Mouse (Mus musculus): ENCODE data around the gene Mtif3. TPM values are rescaled to one million over a fixed set of nuclear protein-coding genes. Genes with fewer than 3 reads are reported as not detected.

Mtif3 gene
- 10 to 100 TPM; 18.5 to 20.1 TPM for total RNA-seq (2023)

DNA sequence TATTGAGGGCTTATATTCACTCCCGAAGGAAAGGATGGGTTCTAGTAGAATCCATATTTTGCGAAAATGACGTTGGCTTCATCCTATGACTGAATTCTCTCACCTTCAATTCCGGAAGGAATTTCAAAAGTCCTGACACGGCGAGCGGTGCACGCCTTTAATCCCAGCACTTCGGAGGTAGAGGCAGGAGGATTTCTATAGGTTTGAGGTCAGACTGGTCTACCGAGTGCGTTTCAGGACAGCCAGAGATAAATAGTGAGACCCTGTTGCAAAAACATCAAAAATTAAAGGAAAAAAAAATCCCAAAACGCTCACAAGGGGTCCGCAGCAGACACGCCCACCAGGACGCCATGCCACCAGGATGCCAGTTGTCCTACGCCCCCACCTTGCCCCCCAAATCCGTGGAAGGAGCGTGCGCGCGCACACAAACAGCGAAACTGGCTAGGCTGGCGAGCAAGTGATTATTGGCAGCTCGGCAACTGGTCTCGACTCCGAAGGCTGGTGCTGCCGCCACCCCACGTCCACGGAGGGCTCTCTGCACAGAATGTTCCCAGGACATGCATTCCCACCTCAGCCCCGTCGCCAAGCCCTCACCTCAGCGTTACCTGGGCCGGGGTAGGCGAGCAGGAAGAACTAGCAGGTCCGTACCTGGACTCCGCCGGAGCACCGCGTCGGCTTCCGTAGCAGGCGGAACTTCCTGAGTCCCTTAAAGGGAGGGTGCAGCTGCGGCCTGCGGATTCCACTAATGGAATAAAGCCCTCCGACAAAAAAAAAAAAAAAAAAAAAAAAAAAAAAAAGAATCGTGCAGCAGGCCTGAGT is at the start of gene Mtif3:
Mtif3 (minus strand) TSS at position 683 of the 819 bp plus-strand sequence.

DNA sequence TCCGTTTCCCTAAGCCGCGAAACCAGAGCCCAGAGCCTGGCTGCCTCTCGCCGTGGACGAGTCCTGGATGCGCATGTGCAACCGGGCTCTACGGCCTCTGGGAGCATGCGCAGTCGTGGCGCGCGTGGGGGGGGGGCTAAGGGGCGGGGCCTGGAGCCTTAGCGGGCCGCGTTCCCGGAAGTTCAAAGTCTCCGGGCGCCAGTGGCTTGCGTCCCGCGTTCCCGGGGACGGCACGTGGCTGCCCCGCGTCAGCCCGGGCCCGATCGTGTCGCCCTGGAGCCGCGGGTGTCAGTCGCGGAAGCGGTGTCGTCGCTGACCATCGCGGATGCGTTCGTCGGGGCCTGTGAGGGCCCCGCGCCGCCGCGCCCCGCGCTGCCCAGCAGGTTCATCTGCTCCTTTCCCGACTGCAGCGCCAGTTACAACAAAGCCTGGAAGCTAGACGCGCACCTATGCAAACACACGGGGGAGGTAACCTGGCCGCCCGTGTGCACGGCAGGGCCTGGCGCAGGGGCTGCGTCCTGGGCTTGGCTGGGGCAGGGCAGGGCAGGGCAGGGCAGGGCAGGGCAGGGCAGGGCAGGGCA is 15.0 kb downstream of the Mtif3 start, which contains the start of gene Gtf3a:
Gtf3a (plus strand) TSS at position 150 of the 581 bp plus-strand sequence.

Other genes starting within 250 kb of the Mtif3 start
- 10 to 100 TPM; 43.3 to 43.8 TPM for gene Usp12, start 168.8 kb downstream of the Mtif3 start, total RNA-seq (2023)
- gene Rpl21, start 130.9 kb downstream of the Mtif3 start, total RNA-seq (2023) = 100 to 1,000 TPM; 653 to 692 TPM
- gene Rasl11a, start 118.7 kb downstream of the Mtif3 start, total RNA-seq (2023) = 1 to 10 TPM in 1 of 2 experiments, under 1 TPM in 1; 0.67 to 1.0 TPM
- gene Gtf3a, start 15.1 kb downstream of the Mtif3 start, total RNA-seq (2023) = 10 to 100 TPM; 29.5 to 34.3 TPM
- gene Lnx2, start 112.8 kb upstream of the Mtif3 start, total RNA-seq (2023) = 10 to 100 TPM; 26.6 to 33.9 TPM
- 100 to 1,000 TPM in 1 of 2 experiments, 10 to 100 TPM in 1; 98.9 to 103 TPM for gene Polr1d, start 113.2 kb upstream of the Mtif3 start, total RNA-seq (2023)
- gene Gsx1, start 224.9 kb upstream of the Mtif3 start, total RNA-seq (2023) = not detected

Data from B cell, adult 67 days (primary cell).